Mouse (Mus musculus) right cerebral cortex, postnatal 36 days (tissue): ENCODE data around the gene Comp.

ENCODE experiments used
- DNase-seq, 2 experiments: peaks; one replicate each; pipeline ENCODE4 v3.0.0; 2022; ENCODE audit warnings: low spot score in 2 of 2, mixed read lengths in 1 of 2

Comp gene

DNA sequence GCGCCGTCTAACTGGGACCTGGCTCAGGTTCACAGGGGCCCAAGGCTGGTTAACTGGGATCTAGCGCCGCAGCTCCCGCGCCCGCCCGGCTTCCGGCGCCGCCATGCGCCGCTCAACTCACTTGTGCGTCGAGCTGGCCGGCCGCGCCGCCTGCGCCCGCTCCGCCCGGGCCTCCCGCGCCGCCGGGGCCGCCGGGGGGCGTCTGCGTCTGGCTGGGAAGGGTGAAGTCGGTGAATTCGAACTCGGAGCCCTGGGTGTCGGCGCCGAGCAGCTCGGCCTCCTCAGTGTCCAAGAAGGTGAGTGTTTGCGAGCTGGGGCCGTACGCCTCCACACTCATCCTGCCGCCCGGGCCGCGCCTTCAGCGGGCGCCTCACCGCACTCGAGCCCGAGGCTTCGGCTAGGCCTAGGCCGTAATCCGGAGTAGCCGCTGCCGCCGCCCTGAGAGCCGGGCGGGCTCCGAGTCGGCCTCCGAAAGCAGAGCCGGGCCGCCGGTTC is 20.7 kb upstream of the Comp start:
- DNase-seq: no peak

DNA sequence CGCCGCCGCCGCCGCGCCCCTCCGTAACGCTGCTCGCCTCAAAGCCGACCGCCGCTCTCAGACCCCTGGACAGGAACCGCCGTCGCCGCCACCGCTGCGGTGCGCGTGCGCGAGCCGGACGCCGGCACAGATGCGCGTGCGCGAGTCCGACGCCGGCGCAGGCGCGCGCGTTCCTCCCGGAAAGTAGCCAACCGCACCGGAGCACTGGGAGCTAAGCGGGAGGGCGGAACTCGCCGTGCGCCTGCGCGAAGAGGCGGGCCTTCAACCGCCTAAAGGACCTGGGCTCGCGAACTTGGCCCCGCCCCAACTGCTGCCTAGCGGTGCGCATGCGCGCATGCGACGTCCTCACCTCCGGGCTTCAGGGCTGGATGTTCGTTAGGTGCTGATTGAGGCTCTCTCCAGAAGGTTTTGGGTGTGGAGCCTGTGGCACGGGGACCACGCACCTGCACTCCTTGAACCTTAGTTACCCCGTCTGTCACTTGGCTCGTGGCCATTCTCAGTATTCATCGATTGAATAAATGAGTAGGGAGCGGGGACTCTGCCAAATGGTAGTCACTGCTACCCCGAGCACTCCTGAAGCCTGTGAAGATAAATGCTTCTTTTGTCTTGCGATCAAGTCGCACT is 20.1 kb upstream of the Comp start, which contains the start of gene Upf1:
Upf1 (minus strand) TSS at position 85 of the 624 bp plus-strand sequence.
- peak; percentile 98 for DNase-seq

DNA sequence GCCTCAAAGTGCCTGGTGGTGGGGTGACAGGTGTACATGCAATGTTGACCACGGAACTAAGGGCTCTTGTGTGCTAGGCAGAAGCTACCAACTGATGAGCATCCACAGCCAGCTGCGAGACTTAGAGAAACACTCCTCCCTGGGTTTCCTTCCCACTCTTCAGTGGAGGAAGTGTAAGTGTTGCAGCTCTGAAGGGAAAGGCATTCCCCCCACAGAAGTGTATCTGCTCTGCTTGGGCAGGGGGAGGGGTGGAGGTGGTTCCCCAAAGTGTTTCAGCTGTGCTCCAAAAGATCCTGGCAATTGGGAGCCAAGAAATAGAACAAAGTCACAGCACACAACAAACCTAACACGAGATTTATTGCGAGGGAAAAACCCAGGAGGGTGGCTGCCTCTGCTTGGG is 19.4 kb upstream of the Comp start:
- DNase-seq: peak in 1 of 2 experiments; percentile 68

DNA sequence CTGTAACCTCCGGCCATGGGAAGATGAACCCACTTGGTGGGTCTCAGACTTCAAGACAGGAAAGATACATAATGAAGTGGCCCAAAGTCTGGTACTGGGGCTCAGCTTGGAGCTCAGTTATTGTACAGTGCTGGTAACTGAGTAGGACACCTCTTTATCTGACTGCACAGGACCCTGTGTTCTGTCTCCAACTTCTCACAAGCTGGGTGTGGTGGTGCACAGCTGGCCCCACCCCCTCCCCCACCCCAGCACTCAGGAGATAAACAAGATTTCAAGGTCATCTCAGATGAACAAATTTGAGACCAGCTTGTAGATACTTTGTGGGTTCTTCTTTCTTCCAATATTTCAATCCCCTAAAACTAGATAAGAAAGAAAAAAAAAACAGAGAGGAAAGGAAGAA is 17.2 kb upstream of the Comp start:
- no peak for DNase-seq

GRCm38 (mm10) chr8:70359411-70359810 is 13.9 kb upstream of the Comp start:
- DNase-seq: no peak

GRCm38 (mm10) chr8:70360769-70361168 is 12.6 kb upstream of the Comp start:
- DNase-seq: no peak

- no peak for DNase-seq
Observed at GRCm38 (mm10) chr8:70361484-70362032, 11.8 kb upstream of the Comp start.

GRCm38 (mm10) chr8:70364066-70364465 is 9.3 kb upstream of the Comp start:
- no peak for DNase-seq

GRCm38 (mm10) chr8:70366588-70366987 is 6.8 kb upstream of the Comp start:
- DNase-seq: no peak

GRCm38 (mm10) chr8:70370476-70370875 is 2.9 kb upstream of the Comp start:
- DNase-seq: no peak

- no peak for DNase-seq
Observed at GRCm38 (mm10) chr8:70371951-70372350, 1.4 kb upstream of the Comp start.

DNA sequence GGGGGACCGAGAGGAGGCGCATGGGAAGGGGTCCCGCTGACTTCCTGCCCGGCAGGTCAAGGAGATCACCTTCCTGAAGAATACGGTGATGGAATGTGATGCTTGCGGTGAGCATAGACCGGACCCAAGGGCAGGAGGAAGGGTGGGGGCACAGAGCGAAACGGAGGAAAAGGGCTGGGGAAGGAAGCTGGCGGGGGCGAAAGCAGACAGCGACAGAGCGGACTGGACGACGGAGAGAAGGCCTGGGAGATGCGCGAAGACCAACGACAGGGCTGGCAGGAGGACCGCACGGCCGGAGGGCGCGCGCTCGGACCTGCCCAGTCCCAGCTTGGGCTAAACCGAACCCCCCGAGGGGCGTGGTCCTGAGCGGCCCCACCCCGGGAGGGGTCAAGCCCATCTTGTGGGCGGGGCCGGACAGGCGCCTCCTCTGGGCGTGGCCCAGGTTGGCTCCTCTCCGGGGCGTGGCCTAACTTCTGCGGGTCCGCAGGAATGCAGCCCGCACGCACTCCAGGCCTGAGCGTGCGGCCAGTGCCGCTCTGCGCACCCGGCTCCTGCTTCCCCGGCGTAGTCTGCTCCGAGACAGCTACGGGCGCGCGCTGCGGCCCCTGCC is 1.1 kb downstream of the Comp start:
- DNase-seq: no peak

GRCm38 (mm10) chr8:70375212-70375859 is 2.0 kb downstream of the Comp start:
- no peak for DNase-seq

- DNase-seq: no peak
Observed at GRCm38 (mm10) chr8:70376275-70376741, 3.0 kb downstream of the Comp start.

GRCm38 (mm10) chr8:70377049-70377448 is 3.7 kb downstream of the Comp start:
- no peak for DNase-seq

DNA sequence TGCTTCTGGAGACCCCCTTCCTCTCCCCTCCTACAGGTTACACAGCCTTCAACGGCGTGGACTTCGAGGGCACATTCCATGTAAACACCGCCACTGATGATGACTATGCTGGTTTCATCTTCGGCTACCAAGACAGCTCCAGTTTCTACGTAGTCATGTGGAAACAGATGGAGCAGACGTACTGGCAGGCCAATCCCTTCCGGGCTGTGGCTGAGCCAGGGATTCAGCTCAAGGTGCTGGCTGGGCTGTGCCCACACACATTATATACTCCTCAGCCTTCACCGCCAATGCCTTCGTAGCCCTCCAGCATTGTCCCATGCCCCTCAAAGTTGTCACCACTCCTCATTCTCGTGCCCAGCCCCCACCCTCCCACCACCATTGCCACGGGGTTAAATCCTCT is 6.7 kb downstream of the Comp start:
- peak in 1 of 2 experiments; percentile 35 for DNase-seq

DNA sequence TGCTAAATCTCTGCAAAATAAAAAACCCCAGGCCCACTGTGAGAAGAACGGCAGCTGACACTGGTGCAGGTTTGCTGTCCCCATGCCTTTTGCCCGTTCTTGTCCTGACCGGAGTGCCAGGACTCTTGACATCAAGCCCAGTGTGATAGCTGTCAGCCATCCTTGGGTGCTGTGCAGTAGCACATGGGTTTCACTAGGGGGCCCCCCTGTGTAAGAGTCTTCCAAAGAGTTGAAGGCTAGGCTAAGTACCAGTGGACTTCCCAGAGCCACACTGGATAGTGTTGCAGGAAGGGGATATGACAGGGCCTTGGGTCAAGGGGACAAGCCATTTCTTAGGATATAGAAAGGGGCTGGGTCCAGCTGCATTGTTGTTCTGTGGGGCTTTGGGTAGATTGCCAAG is 9.9 kb downstream of the Comp start:
- peak; percentile 41 to 42 for DNase-seq

DNA sequence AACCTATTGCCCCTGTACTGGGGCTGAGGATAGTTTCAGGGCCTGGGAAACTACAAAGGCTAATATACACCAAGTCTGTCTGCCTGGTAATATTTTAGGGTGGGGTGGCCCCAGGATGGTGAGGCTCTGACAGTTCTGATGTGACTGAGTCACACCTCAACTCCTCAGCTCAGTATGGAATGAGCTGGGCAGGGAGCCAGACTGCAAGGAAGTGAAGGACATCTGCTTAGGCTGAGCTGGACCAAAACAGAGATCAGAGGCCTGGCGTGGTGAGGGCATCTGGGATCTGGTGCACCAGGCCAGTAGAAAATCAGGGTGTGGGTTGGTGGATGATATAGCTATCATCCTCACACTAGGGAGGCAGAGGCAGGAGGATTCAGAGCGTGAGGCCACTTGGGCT is 16.3 kb downstream of the Comp start:
- DNase-seq: no peak

- DNase-seq: no peak
Observed at GRCm38 (mm10) chr8:70393087-70393486, 19.7 kb downstream of the Comp start.

GRCm38 (mm10) chr8:70394269-70394998 is 21.1 kb downstream of the Comp start:
- DNase-seq: no peak

DNA sequence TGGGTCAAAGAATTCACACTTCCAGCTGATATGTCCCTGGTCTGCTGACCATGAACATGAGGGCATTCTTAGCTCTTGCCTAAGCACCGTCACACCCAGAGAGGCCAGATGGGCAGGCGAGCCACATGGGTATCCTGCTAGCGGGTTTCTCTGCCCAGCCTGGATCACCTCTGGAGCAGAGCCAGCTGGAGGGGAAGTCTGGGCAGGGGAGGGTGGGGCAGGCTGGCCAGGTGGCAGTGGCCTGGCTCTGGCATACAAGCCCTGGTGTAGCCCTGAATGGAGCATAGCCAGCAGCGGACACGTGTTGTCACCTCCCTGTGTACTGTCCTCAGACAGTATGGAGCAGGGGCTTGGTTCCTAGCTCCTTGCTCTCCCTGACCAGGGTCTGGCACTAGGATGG is 22.3 kb downstream of the Comp start:
- no peak for DNase-seq

- DNase-seq: no peak
Observed at GRCm38 (mm10) chr8:70396184-70396583, 22.8 kb downstream of the Comp start.
